Mouse (Mus musculus) lung, postnatal 25 days (tissue): Measurements from ENCODE around the gene Pnn.

Experiments
- DNase-seq: peaks from one replicate; pipeline ENCODE4 v3.0.0; 2022; ENCODE audit warnings: low spot score

The Pnn gene

GRCm38 (mm10) chr12:59076996-59077395, 10.3 kb downstream of the Pnn start:
- no peak for DNase-seq

DNA sequence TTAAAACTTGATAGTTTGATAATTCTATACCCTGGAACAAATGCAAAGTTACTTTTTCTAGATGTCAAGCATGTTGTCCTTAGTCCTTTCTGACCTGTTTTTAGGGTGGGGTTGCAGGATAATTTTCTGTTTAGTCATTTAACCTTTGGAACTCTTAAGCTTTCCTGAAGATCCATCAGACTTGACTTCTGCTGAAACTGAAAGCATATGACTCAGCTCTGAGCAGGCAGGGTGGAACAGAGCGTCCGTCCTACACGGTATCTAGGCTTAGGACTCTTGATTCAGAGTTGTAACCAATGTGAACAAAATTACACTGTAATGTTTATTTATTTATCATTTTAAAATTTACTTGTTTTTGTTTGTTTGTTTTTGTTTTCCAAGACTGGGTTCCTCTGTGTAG, 11.2 kb downstream of the Pnn start:
- DNase-seq, result no peak

GRCm38 (mm10) chr12:59080461-59080860, 13.8 kb downstream of the Pnn start:
- DNase-seq, result no peak

DNA sequence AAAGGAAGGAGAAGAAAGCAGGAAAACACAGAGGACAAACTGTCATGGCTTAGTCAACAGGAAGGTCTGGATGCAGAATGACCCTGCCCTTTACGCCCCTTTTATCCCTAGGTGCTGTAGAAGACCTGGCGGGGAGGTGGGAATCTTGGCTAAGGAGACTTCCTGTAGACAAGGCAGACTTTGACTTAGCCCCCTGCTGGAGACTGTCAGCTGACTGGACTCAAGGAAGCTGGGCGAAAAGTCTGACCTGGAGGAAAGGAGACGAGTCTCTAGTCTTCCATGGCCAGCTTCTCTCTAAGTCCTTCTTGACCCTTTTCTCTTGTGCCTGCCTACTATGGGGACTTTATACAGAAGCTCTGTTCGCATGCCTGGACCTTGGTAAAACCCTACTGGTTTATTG, 17.8 kb downstream of the Pnn start:
- DNase-seq, result no peak

GRCm38 (mm10) chr12:59086171-59086570, 19.5 kb downstream of the Pnn start:
- DNase-seq, result no peak

DNA sequence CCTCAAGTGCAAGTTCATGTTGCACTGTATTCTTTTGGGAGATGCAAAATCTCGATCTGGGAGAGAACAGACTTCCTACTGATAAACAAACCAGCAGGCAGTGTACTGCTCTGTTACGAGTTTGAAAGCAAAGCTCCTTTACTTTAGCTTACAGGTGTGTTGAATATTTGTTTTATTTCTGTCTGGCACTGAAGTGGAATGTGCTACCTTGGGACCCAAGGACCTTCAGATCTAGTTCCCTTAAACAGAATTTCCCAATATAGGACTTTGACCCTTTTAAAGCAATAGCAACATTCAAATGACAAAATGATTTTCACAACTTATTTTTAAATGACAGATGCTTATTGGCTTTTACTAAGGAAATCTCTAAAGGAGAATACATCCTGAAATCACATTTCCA, 26.9 kb downstream of the Pnn start:
- DNase-seq, result no peak

- DNase-seq, result peak; percentile 10
Measured at GRCm38 (mm10) chr12:59095104-59096025, 28.7 kb downstream of the Pnn start, which contains the start of gene Mia2. Mia2 (plus strand) TSS chr12:59095799.

GRCm38 (mm10) chr12:59104771-59105170, 38.1 kb downstream of the Pnn start:
- DNase-seq, result no peak

DNA sequence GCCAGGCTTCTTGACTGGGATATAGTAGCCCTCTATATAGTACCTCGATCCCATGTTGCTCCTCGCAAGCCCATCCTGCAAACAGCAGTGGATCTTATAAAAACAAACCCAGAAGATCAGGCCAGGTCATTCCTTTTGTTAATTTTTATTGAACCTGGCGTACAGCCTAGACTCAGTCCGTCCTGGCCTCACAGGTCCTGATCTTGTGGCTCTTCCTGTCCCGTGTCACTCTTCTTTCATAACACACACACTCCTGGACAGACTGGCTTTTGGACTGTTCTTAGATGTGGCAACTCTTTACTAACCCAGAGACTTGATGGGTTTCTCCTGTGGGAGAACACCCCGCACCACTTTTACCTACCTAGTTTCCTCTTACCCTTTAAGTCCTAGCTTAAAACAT, 39.2 kb downstream of the Pnn start:
- no peak for DNase-seq

- DNase-seq, result no peak
Measured at GRCm38 (mm10) chr12:59106491-59106890, 39.8 kb downstream of the Pnn start.

DNA sequence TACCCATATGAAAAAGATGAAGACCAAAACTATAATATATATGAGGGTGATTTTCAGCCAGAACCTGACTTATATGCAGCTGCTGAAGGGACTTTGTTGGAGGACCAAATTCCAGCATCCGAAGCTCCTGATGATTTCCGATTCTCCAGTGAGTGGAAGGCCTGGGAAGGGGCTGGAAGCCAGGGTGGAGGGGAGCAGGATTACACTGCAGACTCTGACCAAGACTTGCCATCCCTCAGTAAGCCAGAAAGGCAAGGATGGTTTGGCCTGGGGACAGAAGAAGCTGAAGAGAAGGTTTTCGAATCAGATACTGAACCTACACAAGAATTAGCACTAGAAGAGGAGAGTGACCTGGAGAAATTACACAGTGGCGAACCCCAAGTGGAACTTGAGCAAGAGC, 41.2 kb downstream of the Pnn start:
- no peak for DNase-seq

- no peak for DNase-seq
Measured at GRCm38 (mm10) chr12:59117184-59117583, 50.5 kb downstream of the Pnn start.
